Mouse (Mus musculus) ES-Bruce4 (cell line): Measurements from ENCODE around the gene Obscn.

Source experiments
- CTCF ChIP-seq: IDR thresholded peaks from one replicate; pipeline ENCODE4 v1.8.1; 2011; ENCODE audit warnings: low read depth, low read length
- EP300 ChIP-seq: IDR thresholded peaks from 2 replicates; pipeline ENCODE4 v1.6.1; 2011; ENCODE audit warnings: low read depth, low read length; ENCODE audit not compliant: insufficient read depth
- POLR2A ChIP-seq: IDR thresholded peaks from one replicate; pipeline ENCODE4 v1.8.1; 2011; ENCODE audit warnings: low read length; ENCODE audit not compliant: insufficient read depth

DNA sequence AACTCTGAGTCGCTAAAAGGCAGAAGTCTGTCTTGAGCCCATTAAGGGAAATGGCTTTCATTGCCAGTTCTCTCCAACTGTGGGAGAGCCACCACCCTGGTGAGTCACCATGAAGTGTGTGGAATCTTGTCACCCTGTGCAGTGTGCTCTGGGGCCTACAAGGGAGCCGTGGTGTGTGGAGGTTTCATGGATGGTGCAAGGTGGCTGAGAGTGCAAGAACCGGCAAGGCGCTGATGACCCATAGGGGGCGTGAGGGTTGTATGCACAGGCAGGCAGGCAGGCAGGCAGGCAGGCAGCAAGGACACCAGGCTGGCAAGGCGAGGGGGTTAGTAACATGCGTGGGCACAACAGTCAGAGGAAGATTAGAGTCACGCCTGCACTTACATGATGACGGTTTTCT, 121.2 kb downstream of the Obscn start:
- TF ChIP-seq POLR2A (no peak), CTCF (peak; percentile 73), EP300 (no peak)
